Mouse (Mus musculus): Measurements from ENCODE around the gene Lgr5.
A peak's percentile ranks its signal among the peaks of the same experiment; 100 is the strongest.

Gene Lgr5

DNA sequence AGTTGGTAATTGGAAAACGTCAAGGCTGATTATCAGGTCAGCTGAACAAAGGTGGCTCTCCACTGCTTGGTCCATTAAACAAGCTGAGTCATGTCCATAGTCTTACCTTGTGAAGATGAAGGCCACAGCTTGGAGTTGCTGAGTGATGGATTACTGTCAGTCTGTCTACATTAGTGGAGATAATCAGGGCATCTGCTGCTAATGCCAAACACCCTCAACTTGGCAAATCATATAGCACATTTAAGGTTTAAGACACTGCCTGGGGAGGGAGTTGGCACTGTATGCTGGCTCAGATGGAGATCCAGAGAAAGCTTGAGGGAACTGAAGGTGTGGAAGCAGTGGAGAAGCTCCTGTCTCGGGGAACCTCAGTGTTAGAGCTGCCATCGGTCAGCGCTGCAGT lies 150.3 kb downstream of the Lgr5 start:
- DNase-seq (ENCODE audit: low spot score in 2 of 2) = no peak

DNA sequence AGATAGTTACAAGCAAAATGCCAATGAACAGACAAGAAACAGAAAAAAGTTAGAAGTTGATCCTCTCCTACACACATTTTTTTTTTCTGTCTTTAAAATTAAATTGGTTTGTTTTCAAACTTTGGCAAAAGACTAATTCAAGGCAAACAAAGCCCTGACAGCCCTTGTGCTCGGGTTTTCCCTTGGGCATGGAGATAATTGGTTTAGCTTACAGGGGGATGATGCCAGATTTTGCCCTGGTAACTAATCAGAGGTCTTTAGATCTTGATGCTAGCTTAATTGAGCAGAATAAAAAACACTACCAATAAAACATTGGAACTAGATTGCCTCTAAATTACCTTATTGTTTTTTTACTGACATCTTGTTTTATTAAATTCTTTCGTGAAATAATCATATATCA lies 162.2 kb downstream of the Lgr5 start:
- no peak for DNase-seq (ENCODE audit: low spot score in 2 of 2)

DNA sequence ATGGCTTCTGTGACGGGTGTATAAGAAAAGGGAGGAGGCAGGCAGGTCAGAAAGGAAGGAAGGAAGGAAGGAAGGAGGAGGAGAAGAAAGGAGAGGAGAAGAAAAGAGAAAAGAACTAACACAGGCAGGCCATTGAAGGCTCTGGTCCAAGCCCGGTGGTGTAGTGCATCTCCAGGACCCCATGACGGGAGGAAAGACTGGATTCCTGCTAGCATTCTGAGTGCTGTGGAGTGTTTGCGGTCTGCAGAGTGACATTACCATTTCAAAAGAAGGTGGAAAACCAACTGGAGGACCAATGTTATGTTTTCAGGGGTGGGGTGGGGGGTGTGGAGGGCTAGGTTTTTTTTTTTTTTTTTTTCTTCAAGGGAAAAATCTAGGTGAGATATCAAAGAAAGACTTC lies 165.6 kb downstream of the Lgr5 start:
- no peak for DNase-seq (ENCODE audit: low spot score in 2 of 2)

DNA sequence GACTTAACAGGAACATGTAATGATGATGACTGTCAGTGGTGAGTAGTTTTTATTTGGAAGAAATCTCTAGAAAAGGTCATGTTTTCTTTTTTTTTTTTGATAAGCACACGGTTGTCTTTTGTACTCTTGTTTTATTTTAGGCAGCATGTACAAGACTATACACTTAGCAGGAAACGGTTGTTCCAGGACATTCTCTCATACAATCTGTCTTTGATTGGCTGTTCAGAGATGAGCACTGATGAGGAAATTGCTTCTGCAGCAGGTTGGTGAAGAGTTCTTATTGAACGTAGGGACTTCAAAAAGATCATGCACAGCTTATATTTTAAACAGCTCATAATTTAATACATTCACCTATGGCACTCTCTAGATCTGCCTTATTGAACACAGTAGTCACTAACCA lies 173.5 kb downstream of the Lgr5 start:
- DNase-seq (ENCODE audit: low spot score in 2 of 2) = no peak

DNA sequence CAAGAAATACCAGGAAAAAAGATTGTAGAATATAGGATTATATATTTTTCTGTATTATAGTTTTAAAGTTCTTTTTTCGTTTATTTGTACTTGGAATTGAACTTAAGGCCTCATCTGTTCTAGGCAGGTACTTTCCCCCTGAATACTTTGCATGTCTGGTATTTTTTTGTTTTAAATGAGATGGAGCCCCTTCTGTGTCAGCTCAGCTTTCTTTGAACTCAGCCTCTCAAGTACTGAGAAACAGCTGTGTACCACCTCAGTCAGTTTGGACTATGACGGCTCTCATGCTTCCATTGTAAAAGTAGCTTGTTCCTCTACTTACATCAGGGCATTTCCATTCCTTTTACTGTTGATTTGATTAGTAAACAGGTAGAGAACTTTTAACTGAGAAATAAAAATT lies 174.1 kb downstream of the Lgr5 start:
- no peak for DNase-seq (ENCODE audit: low spot score in 2 of 2)

DNA sequence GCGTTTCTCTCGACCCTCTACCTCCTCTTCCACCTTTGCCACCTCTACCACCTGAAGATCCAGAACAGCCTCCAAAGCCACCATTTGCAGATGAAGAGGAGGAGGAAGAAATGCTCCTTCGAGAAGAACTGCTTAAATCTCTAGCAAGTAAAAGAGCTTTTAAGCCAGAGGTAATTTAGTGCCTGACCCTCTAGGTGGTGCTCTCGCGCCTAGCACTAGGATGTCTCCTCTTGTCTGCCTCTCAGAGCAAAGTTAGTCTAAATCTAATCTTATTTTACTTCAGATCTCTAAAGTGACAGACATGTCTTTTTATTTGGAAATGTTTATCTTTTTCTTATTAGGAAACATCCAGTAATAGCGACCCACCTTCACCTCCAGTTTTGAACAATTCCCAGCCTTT lies 181.2 kb downstream of the Lgr5 start:
- peak; percentile 37 to 77 for DNase-seq (ENCODE audit: low spot score in 2 of 2)
